Mouse (Mus musculus) forebrain, embryonic 12.5 days (tissue): ENCODE measurements around the gene Wnt5a. TPM values are rescaled to one million over a fixed set of nuclear protein-coding genes. Genes with fewer than 3 reads are reported as not detected.

Source experiments
- ATAC-seq: fragments of 200-750 bp; cut with Nextera tagmentation; 2 replicates; pipeline ENCODE4 v1.8.0; 2017; ENCODE audit warnings: moderate TSS enrichment; ENCODE audit not compliant: low FRiP score
- H3K27ac ChIP-seq: fragments of 300-500 bp; sonication (generic); 2 replicates; pipeline ENCODE4 v1.5.1; 2016; ENCODE audit warnings: mild to moderate bottlenecking
- H3K27me3 ChIP-seq: fragments of 300-500 bp; sonication (generic); 2 replicates; pipeline ENCODE4 v1.6.1; 2016; ENCODE audit warnings: mild to moderate bottlenecking
- H3K36me3 ChIP-seq: fragments of 300-500 bp; sonication (generic); replicated peaks from 2 replicates; pipeline ENCODE4 v1.6.1; 2016; ENCODE audit warnings: mild to moderate bottlenecking
- H3K4me1 ChIP-seq: fragments of 300-500 bp; sonication (generic); 2 replicates; pipeline ENCODE4 v1.6.1; 2016
- H3K4me2 ChIP-seq: fragments of 300-500 bp; sonication (generic); 2 replicates; pipeline ENCODE4 v1.6.1; 2016; ENCODE audit warnings: mild to moderate bottlenecking, moderate library complexity
- H3K4me3 ChIP-seq: fragments of 300-500 bp; sonication (generic); replicated peaks from 2 replicates; pipeline ENCODE4 v1.5.1; 2016; ENCODE audit warnings: mild to moderate bottlenecking
- H3K9ac ChIP-seq: fragments of 300-500 bp; sonication (generic); 2 replicates; pipeline ENCODE4 v1.6.1; 2016; ENCODE audit warnings: mild to moderate bottlenecking
- H3K9me3 ChIP-seq: fragments of 300-500 bp; sonication (generic); 2 replicates; pipeline ENCODE4 v1.6.1; 2016
- WGBS: fragments of 180-500 bp; shearing (Covaris S2); methylation state at CpG from one replicate; pipeline ENCODE4 v1.1.7; 2016; 5-methylcytosine and 5-hydroxymethylcytosine counted together
- polyA plus RNA-seq: library from polyadenylated mRNA; unstranded; fragments of >200 nt; fragmentation: Nextera tagmentation; extraction: Ambion mirVana; gene quantifications from 2 replicates; pipeline ENCODE4 v1.2.1, GENCODE M21; 2016

Wnt5a gene
- polyA plus RNA-seq, 1 experiment from 2014 or later, result 20.3 TPM

DNA sequence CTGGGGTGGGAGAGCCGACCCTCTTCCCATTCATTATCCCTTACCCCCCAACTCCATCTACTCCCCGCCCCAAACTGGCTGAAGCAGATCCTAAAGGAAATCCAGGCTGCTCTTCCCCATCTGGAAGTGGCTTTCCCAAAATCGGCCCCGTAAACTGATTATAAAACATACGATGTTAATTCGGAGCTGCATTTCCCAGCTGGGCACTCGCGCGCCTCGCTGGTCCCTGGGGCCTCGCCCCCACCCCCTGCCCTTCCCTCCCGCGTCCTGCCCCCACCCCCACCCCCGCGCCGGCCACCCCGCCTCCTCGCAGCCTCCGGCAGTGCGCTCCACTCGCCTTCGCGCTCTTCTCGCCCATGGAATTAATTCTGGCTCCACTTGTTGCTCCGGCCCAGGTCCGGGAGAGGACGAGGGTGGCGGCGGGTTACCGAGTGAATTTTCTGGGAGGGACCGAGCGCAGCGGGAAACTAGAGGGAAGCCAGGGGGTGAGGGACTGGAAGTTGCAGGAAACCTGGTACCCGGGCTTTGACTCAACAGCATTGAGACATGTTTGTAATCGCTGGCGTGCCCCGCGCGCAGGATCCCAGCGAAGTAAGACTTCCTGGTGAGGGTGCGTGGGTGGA, 6.6 kb downstream of the Wnt5a start:
- Histone ChIP-seq H3K27ac (peak overlapping the region; percentile 61; the same call in 1 of the 2 replicates), H3K9ac (peak overlapping the region; percentile 54), H3K36me3 (no peaks in the 10 kb centered on the region), H3K4me3 (peak overlapping the region; percentile 43), H3K4me1 (peaks cover 54% of the 10 kb centered on the region), H3K27me3 (peaks cover 63% of the 10 kb centered on the region), H3K4me2 (peak overlapping the region; percentile 74), H3K9me3 (no peaks in the 10 kb centered on the region)
- no peak for ATAC-seq
- under 1% methylated on average over 40 of the region's 41 CpGs for WGBS

DNA sequence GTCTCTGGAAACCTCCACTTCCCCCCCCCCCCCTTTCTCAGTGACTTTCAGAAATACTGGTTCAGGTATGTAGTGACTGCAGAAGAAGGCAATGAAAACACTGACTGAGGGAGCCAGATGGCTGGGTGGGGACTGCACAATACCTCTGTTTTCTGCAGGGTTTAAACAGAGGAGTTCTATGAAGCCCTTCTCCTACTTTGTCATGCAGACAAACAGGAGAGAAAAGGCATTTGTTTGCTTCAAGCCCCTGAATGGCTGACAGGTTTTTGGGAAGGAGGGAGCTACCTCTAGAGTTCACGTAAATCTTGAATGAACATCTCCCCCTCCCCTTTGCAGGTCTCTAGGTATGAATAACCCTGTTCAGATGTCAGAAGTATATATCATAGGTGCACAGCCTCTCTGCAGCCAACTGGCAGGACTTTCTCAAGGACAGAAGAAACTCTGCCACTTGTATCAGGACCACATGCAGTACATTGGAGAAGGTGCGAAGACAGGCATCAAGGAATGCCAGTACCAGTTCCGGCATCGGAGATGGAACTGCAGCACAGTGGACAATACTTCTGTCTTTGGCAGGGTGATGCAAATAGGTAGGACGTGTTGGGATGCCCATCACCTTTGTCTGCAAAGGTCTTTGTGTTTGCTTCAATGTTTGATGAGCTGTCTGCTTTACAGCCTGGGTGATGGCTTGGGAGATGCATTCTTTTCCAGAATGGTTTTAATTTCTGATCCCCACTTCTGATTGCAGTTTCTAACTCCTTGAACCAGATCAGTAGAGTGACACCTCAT, 8.4 kb downstream of the Wnt5a start:
- Histone ChIP-seq H3K4me1 (peaks cover 49% of the 10 kb centered on the region), H3K27ac (no peak overlapping the region), H3K9ac (no peak overlapping the region), H3K9me3 (no peaks in the 10 kb centered on the region), H3K36me3 (no peaks in the 10 kb centered on the region), H3K4me2 (no peak overlapping the region), H3K4me3 (no peak overlapping the region), H3K27me3 (peaks cover 63% of the 10 kb centered on the region)
- ATAC-seq, result no peak
- WGBS, result 80% methylated on average over 5 of the region's 5 CpGs

DNA sequence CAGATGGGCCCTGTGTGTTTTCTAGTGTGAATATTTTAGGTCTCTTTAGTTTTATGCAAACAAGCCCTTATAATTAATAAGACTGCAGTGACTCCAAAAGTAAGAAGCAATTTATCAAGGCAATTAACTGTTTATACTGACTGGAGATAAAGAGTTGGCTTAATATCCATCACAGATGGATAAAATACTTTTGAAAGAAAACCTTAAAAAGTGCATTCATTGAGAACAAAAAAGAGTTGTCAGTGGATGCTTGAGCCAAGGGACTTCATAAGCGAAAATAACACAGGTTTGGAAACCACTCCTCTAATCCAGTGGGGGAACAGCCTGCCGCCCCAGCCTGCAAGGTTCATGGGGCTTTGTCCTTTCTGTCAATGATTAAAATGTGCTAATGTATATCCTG, 9.6 kb downstream of the Wnt5a start:
- no peak overlapping the region for H3K27ac ChIP-seq
- H3K27me3 ChIP-seq, result peaks cover 55% of the 10 kb centered on the region
- no peaks in the 10 kb centered on the region for H3K9me3 ChIP-seq
- H3K4me1 ChIP-seq, result peaks cover 43% of the 10 kb centered on the region
- no peak overlapping the region for H3K4me3 ChIP-seq
- no peak overlapping the region for H3K4me2 ChIP-seq
- no peak overlapping the region for H3K9ac ChIP-seq
- no peaks in the 10 kb centered on the region for H3K36me3 ChIP-seq
- 33% methylated on average over 2 of the region's 2 CpGs for WGBS
- no peak for ATAC-seq

DNA sequence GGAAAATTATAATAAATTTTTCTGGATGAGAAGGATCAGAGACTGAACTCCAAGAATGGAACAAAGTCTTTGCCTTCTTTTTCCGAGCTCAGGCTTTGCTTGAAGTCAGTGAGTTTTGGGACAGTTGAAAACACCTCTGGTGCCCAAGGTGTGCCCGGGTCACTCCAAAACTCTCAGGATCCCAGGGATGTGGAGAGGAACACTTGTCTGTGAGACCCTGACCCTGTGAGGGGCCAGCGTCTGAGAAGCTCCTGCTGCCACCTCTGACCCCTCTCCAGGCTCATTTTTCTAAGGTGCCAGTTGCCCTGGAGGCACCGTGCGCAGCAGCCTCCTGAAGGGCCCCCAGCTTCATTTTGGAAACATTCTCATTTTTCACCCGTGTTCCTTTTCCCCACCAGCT, 10.8 kb downstream of the Wnt5a start:
- Histone ChIP-seq H3K27ac (no peak overlapping the region), H3K36me3 (no peaks in the 10 kb centered on the region), H3K4me1 (peaks cover 32% of the 10 kb centered on the region), H3K9me3 (no peaks in the 10 kb centered on the region), H3K9ac (no peak overlapping the region), H3K4me3 (no peak overlapping the region), H3K4me2 (no peak overlapping the region), H3K27me3 (peaks cover 44% of the 10 kb centered on the region)
- 45% methylated on average over 6 of the region's 6 CpGs for WGBS
- ATAC-seq, result no peak

DNA sequence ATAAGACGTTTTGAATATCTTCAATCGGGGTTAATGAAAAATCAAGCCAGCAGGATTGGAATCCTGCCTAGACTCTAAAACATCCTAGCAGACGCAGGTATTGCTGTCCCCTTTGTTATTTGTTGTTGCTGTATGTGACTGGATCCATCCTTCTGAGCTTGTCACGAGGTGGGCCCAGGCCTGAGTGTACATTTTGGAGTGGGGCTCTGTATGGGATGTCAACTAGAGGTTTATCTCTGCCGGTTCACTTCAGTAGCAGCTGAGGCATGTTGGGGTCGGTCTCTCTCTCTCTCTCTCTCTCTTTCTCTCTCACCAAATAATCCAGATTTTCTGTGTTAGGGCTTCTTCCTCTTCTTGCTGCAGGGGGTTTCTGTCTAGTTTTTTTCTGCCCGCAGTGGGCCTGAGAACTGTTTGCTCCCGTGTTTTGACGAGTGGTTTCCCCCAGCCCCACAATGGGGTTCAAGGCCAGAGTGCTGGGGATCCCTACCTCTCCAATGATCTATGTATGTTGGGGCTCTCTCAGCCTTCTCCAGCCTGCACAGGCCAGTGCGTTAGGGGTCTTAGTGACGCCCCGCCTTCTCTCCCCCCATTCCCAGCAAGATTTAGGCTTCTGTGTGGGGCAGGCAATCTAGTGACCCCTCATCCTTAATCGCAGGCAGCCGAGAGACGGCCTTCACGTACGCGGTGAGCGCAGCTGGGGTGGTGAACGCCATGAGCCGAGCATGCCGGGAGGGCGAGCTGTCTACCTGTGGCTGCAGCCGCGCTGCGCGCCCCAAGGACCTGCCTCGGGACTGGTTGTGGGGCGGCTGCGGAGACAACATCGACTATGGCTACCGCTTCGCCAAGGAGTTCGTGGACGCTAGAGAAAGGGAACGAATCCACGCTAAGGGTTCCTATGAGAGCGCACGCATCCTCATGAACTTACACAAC, 13.3 kb downstream of the Wnt5a start:
- 51% methylated on average over 39 of the region's 39 CpGs for WGBS
- peaks cover 25% of the 10 kb centered on the region for H3K27me3 ChIP-seq
- H3K4me2 ChIP-seq, result no peak overlapping the region
- H3K4me3 ChIP-seq, result no peak overlapping the region
- no peak overlapping the region for H3K9ac ChIP-seq
- no peak overlapping the region for H3K27ac ChIP-seq
- no peak for ATAC-seq
- H3K36me3 ChIP-seq, result peaks cover 4% of the 10 kb centered on the region
- H3K4me1 ChIP-seq, result peaks cover 17% of the 10 kb centered on the region
- H3K9me3 ChIP-seq, result no peaks in the 10 kb centered on the region

DNA sequence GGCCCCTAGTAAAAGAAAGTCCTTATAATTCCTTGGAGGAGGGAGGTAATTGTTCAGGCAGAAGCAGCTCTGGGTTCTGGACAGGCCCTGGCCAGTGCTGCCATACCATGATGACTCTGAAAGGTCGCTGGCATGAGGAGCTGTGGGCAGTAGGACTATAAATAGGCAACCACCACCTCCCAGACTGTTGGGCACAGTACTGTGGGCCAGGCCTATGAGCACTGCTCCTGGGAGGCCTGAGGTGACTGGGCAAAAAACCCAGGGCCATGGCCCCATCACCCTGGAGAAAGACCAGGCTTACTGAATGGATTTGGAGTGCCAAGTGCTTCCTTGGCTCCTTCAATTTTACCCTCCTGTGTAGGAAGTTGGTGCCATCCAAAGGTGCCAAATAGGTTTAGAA, 16.6 kb downstream of the Wnt5a start:
- H3K9ac ChIP-seq, result no peak overlapping the region
- ATAC-seq, result no peak
- no peak overlapping the region for H3K4me2 ChIP-seq
- peaks cover 4% of the 10 kb centered on the region for H3K36me3 ChIP-seq
- H3K4me3 ChIP-seq, result no peak overlapping the region
- peaks cover 5% of the 10 kb centered on the region for H3K4me1 ChIP-seq
- H3K27ac ChIP-seq, result no peak overlapping the region
- peaks cover 14% of the 10 kb centered on the region; the same call in 1 of the 2 replicates for H3K27me3 ChIP-seq
- no peaks in the 10 kb centered on the region for H3K9me3 ChIP-seq
- WGBS, result 78% methylated on average over 1 of the region's 1 CpGs

DNA sequence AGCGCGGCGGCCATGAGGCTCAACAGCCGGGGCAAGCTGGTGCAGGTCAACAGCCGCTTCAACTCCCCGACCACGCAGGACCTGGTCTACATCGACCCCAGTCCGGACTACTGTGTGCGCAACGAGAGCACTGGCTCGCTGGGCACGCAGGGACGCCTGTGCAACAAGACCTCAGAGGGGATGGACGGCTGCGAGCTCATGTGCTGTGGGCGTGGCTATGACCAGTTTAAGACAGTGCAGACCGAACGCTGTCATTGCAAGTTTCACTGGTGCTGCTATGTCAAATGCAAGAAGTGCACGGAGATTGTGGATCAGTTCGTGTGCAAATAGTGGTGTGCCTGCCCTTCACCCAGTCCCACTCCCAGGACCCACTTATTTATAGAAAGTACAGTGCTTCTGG, 18.1 kb downstream of the Wnt5a start:
- H3K4me1 ChIP-seq, result peaks cover 5% of the 10 kb centered on the region
- no peak for ATAC-seq
- H3K9me3 ChIP-seq, result no peaks in the 10 kb centered on the region
- no peak overlapping the region for H3K27ac ChIP-seq
- no peak overlapping the region for H3K4me2 ChIP-seq
- WGBS, result 83% methylated on average over 21 of the region's 21 CpGs
- H3K36me3 ChIP-seq, result peaks cover 4% of the 10 kb centered on the region
- peaks cover 4% of the 10 kb centered on the region; the same call in 1 of the 2 replicates for H3K27me3 ChIP-seq
- no peak overlapping the region for H3K9ac ChIP-seq
- no peak overlapping the region for H3K4me3 ChIP-seq

DNA sequence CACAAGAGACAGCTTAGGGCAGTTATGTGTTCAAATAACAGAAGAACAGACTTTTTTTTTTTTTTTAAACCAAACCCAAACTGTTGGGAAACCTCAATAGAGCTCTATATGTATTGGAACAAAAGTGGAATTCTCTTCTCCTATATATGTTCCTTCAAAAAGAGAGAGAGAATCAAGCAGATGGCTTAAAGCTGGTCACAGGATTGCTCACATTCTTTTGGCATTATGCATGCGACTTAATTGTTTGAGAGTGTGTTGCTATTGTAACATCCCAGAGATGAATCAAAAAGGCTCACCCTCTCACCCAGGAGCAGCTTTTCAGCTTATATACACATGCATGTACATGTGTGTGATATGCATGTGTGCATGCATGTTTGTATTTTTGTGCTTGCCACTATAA, 21.0 kb downstream of the Wnt5a start:
- H3K27me3 ChIP-seq, result no peaks in the 10 kb centered on the region
- no peak for ATAC-seq
- WGBS, result 71% methylated on average over 1 of the region's 1 CpGs

DNA sequence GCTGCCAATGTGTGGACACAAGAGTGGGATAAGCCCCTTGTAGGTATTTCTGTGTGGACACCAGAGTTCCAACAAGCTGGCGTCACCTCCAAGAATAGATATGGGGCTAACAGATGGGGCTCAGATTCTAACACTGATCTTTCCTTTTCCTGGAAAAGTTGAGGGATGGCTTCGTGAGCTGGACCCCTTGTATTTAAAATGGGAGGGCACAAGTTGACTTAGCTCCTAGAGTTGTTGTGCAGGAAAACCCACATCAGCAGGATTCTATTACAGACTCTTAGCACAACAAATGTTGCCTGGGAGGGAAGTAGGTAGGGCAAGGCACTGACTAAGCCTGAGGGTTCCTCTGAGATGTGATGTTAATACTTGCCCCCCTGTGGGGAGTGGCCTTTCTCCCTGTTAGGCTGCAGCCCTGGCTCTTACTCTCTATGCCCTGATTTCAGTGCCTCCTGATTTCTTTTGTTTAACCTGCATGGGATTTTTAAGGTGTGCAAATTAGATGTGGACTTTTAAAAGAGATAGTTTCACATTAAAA, 23.7 kb downstream of the Wnt5a start:
- no peak overlapping the region for H3K4me3 ChIP-seq
- no peak overlapping the region for H3K9ac ChIP-seq
- no peaks in the 10 kb centered on the region for H3K9me3 ChIP-seq
- no peak for ATAC-seq
- H3K4me1 ChIP-seq, result no peaks in the 10 kb centered on the region
- no peak overlapping the region for H3K27ac ChIP-seq
- WGBS, result 67% methylated on average over 2 of the region's 2 CpGs
- H3K4me2 ChIP-seq, result no peak overlapping the region
- no peaks in the 10 kb centered on the region for H3K36me3 ChIP-seq
- 0 out of 2 replicates have a peak, but pooled peaks cover 3% of the 10 kb centered on the region for H3K27me3 ChIP-seq

More for the DNA sequence above, 21.0 kb downstream of the Wnt5a start:
- peaks cover 4% of the 10 kb centered on the region for H3K36me3 ChIP-seq
- no peak overlapping the region for H3K27ac ChIP-seq
- no peak overlapping the region for H3K9ac ChIP-seq
- no peaks in the 10 kb centered on the region for H3K4me1 ChIP-seq
- H3K9me3 ChIP-seq, result no peaks in the 10 kb centered on the region
- no peak overlapping the region for H3K4me3 ChIP-seq
- H3K4me2 ChIP-seq, result no peak overlapping the region

DNA sequence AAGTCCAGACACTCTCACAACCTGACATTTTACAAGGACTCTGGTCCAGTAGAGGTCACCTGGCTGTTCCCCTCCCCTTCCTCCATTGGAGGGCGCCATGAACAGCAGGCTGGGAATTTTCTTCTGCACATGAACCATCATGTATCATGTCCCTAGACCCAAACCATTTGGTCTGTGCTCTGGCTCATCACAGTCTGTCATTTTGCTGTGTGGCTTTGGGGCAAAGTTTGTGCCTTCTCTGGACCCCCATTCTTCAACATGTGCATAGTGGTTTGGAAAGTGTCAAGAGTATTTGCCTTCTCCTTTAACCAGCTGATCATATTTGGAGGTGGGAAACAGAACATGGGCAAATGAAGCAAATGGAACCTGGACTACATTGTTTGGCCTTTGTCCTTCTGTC, 27.0 kb downstream of the Wnt5a start:
- Histone ChIP-seq H3K4me3 (no peak overlapping the region), H3K27ac (no peak overlapping the region), H3K36me3 (no peaks in the 10 kb centered on the region), H3K4me1 (no peaks in the 10 kb centered on the region), H3K4me2 (no peak overlapping the region), H3K9me3 (no peaks in the 10 kb centered on the region), H3K9ac (no peak overlapping the region), H3K27me3 (0 out of 2 replicates have a peak, but pooled peaks cover 3% of the 10 kb centered on the region)
- 33% methylated on average over 1 of the region's 1 CpGs for WGBS
- ATAC-seq, result no peak

DNA sequence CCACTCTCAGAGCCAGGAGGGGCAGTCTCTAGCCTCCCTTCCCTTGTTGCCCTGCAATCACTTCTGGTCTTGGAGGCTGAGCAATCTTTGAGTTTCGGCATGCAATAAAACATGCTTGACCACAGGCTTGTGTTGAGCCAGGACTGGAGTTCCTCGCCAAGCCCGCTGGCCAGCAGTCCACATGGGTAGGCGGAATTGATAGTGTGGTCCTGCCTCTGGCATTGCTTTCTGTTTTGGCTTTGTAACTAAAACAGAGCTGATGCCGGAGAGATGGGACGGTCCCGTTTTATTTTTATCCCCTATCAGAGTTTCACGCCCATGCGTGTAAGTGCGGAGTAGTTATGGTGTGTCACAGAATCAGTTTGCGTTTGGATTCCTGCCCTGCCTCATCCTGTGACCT, 28.4 kb downstream of the Wnt5a start:
- H3K36me3 ChIP-seq, result no peaks in the 10 kb centered on the region
- no peak for ATAC-seq
- 0 out of 2 replicates have a peak, but pooled peaks cover 3% of the 10 kb centered on the region for H3K27me3 ChIP-seq
- no peak overlapping the region for H3K27ac ChIP-seq
- no peak overlapping the region for H3K9ac ChIP-seq
- 92% methylated on average over 11 of the region's 11 CpGs for WGBS
- no peaks in the 10 kb centered on the region for H3K4me1 ChIP-seq
- no peaks in the 10 kb centered on the region for H3K9me3 ChIP-seq
- no peak overlapping the region for H3K4me2 ChIP-seq
- no peak overlapping the region for H3K4me3 ChIP-seq

DNA sequence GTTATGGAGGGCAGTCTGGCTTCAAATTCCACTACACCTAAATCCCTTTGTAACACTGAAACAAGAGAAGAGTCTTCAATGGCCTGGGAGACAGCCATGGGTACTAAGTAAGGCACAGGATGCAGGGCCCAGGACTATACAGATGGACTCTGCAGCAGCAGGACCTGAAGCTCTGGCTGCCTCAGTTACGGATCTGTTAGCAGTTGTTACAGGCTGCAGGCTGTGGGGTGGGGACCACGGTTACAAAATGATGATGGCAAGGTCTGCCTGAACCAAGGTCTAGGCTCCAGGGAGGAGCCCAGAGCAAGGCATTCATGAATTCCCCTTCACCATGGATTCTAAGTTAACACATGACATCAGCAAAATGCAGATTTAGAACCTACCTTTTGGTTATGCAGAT, 29.3 kb downstream of the Wnt5a start:
- Histone ChIP-seq H3K9ac (no peak overlapping the region), H3K27me3 (0 out of 2 replicates have a peak, but pooled peaks cover 3% of the 10 kb centered on the region), H3K4me2 (no peak overlapping the region), H3K36me3 (no peaks in the 10 kb centered on the region), H3K4me1 (no peaks in the 10 kb centered on the region), H3K27ac (no peak overlapping the region), H3K4me3 (no peak overlapping the region), H3K9me3 (no peaks in the 10 kb centered on the region)
- ATAC-seq, result no peak
- 63% methylated on average over 2 of the region's 2 CpGs for WGBS
